Comparison of ENCODE assay signal across 19 mouse cellular contexts in genomic region chr7:110955576-110955975, GRCm38 (mm10). TPM values are rescaled to one million over a fixed set of nuclear protein-coding genes. Genes with fewer than 3 reads are reported as not detected.
DNase-seq lines count a peak whose midpoint lies in the region; ATAC-seq and TF ChIP-seq lines count a peak whose summit lies in the region.
"Had no signal": no experiment of that assay in that cellular context is flagged by ENCODE, and none has a peak within 500 bp of the region (broad histone marks: within the 10 kb centered on the region; RNA-seq: fewer than 3 reads in every experiment).

No protein-coding gene starts in this region.

- no peak overlapping the region for H3K4me2 ChIP-seq in hindbrain, embryonic 16.5 days (ENCODE audit: low read length)
- H3K4me2 ChIP-seq in hindbrain, postnatal 0 days (ENCODE audit: low read depth, low read length), result no peak overlapping the region
- H3K4me2 ChIP-seq: embryonic facial prominence, embryonic 13.5 days; forebrain, embryonic 13.5 days; heart, embryonic 12.5 days; hindbrain, embryonic 12.5 days had no signal

- H3K27me3 ChIP-seq in hindbrain, embryonic 16.5 days (replicated peaks; ENCODE audit: control insufficient read depth, insufficient read depth, low read length), result no peaks in the 10 kb centered on the region
- H3K27me3 ChIP-seq in hindbrain, postnatal 0 days (ENCODE audit: insufficient read depth, low read length), result no peaks in the 10 kb centered on the region
- no peaks in the 10 kb centered on the region for H3K27me3 ChIP-seq in thymus, adult 2 months (ENCODE audit: control insufficient read depth, insufficient read depth, low read length)
- H3K27me3 ChIP-seq: embryonic facial prominence, embryonic 13.5 days; forebrain, embryonic 13.5 days; heart, embryonic 12.5 days; hindbrain, embryonic 12.5 days; Patski had no signal

- H3K9me3 ChIP-seq in hindbrain, embryonic 16.5 days (ENCODE audit: control insufficient read depth, low read length), result no peaks in the 10 kb centered on the region
- no peaks in the 10 kb centered on the region for H3K9me3 ChIP-seq in hindbrain, postnatal 0 days (ENCODE audit: low read length)
- H3K9me3 ChIP-seq: embryonic facial prominence, embryonic 13.5 days; forebrain, embryonic 13.5 days; heart, embryonic 12.5 days; hindbrain, embryonic 12.5 days had no signal

- no peak overlapping the region for H3K27ac ChIP-seq in hindbrain, embryonic 16.5 days (ENCODE audit: low read depth, low read length)
- no peak overlapping the region for H3K27ac ChIP-seq in hindbrain, postnatal 0 days
- peak overlapping the region; percentile 72; the same call in 1 of the 2 replicates for H3K27ac ChIP-seq in thymus, adult 2 months (ENCODE audit: control insufficient read depth, insufficient read depth, low read length)
- H3K27ac ChIP-seq: embryonic facial prominence, embryonic 13.5 days; forebrain, embryonic 13.5 days; hindbrain, embryonic 12.5 days had no signal

- TF ChIP-seq POLR2A in thymus, adult 2 months (IDR thresholded peaks at IDR 0.05; ENCODE audit: control insufficient read depth, extremely low read depth, insufficient read depth, low read length, poor library complexity), result no peak

- no peaks in the 10 kb centered on the region for H3K36me3 ChIP-seq in hindbrain, embryonic 16.5 days (ENCODE audit: control insufficient read depth, insufficient read depth, low read length)
- no peaks in the 10 kb centered on the region for H3K36me3 ChIP-seq in hindbrain, postnatal 0 days (ENCODE audit: insufficient read depth, low read length)
- H3K36me3 ChIP-seq in thymus, adult 2 months (ENCODE audit: control insufficient read depth, insufficient read depth, low read length), result no peaks in the 10 kb centered on the region
- H3K36me3 ChIP-seq: embryonic facial prominence, embryonic 13.5 days; heart, embryonic 12.5 days; hindbrain, embryonic 12.5 days had no signal

- H3K4me1 ChIP-seq in hindbrain, embryonic 16.5 days (ENCODE audit: control insufficient read depth, insufficient read depth, low read depth, low read length), result no peaks in the 10 kb centered on the region
- no peaks in the 10 kb centered on the region for H3K4me1 ChIP-seq in hindbrain, postnatal 0 days (ENCODE audit: insufficient read depth, low read length)
- H3K4me1 ChIP-seq in thymus, adult 2 months (replicated peaks; ENCODE audit: control insufficient read depth, insufficient read depth, low read length), result peaks cover 38% of the 10 kb centered on the region
- H3K4me1 ChIP-seq: embryonic facial prominence, embryonic 13.5 days; forebrain, embryonic 13.5 days; hindbrain, embryonic 12.5 days had no signal

- 72% methylated on average over 2 of the region's 2 CpGs for WGBS in hindbrain, embryonic 16.5 days
- WGBS in hindbrain, postnatal 0 days, result 68% methylated on average over 2 of the region's 2 CpGs
- WGBS in thymus, adult 2 months, result 34% methylated on average over 2 of the region's 2 CpGs

- DNase-seq in hindbrain, postnatal 0 days (ENCODE audit: low spot score), result no peak
- DNase-seq in thymus, adult 2 months, result no peak
- no peak for DNase-seq in thymus, postnatal 14 days
- peak; percentile 67 for DNase-seq in skeletal muscle tissue, adult 2 months (ENCODE audit: low read depth, low spot score)
- no peak for DNase-seq in lung, postnatal 10 days
- no peak for DNase-seq in layer of hippocampus, postnatal 14 days (ENCODE audit: low spot score in 2 of 2)
- DNase-seq: cerebellum, adult 11-12 months; cerebellum, adult 9-10 months; cerebellum, postnatal 25 days; forebrain, postnatal 0 days; heart, postnatal 36 days had no signal

- ATAC-seq in hindbrain, embryonic 16.5 days, result no peak
- ATAC-seq in hindbrain, postnatal 0 days, result no peak
- peak; percentile 29 to 34; a peak in 2 of 4 replicates for ATAC-seq in hematopoietic stem cell, adult 5-6 weeks (replicated peaks in 1 of 2; ENCODE audit: insufficient read depth in 1 of 2, low FRiP score in 2 of 2, low TSS enrichment in 1 of 2, low read depth in 1 of 2, poor library complexity in 2 of 2, severe bottlenecking in 2 of 2)
- ATAC-seq: forebrain, embryonic 13.5 days; forebrain, postnatal 0 days; Patski had no signal

- H3K9ac ChIP-seq in hindbrain, embryonic 16.5 days (ENCODE audit: low read depth, low read length), result peak overlapping the region; percentile 13; the same call in 1 of the 2 replicates
- H3K9ac ChIP-seq in hindbrain, postnatal 0 days (replicated peaks; ENCODE audit: low read length), result no peak overlapping the region
- H3K9ac ChIP-seq: embryonic facial prominence, embryonic 13.5 days; forebrain, embryonic 13.5 days; forebrain, postnatal 0 days; heart, embryonic 12.5 days; hindbrain, embryonic 12.5 days had no signal

- TF ChIP-seq CTCF in hindbrain, postnatal 0 days (IDR thresholded peaks at IDR 0.05; ENCODE audit: low read depth), result no peak
- no peak for TF ChIP-seq CTCF in thymus, adult 2 months (IDR thresholded peaks at IDR 0.05; ENCODE audit: borderline replicate concordance, control insufficient read depth, extremely low read depth, insufficient read depth, low read length, poor library complexity)

- H3K4me3 ChIP-seq in hindbrain, embryonic 16.5 days (ENCODE audit: low read length), result no peak overlapping the region
- no peak overlapping the region for H3K4me3 ChIP-seq in hindbrain, postnatal 0 days (ENCODE audit: low read length)
- no peak overlapping the region for H3K4me3 ChIP-seq in thymus, adult 2 months (ENCODE audit: control insufficient read depth, insufficient read depth, low read length)
- H3K4me3 ChIP-seq: embryonic facial prominence, embryonic 13.5 days; forebrain, embryonic 13.5 days; heart, adult 2 months; heart, embryonic 12.5 days; hindbrain, embryonic 12.5 days had no signal

RNA-seq across cellular contexts. Expression of gene Mrvi1, which starts 26.7 kb away (rescaled TPM):
- 1.0 and 1.3 TPM in 2 replicates for polyA plus RNA-seq in hindbrain, embryonic 16.5 days (2015; fragmentation: Nextera tagmentation; extraction: Ambion mirVana)
- 1.8 and 3.3 TPM in 2 replicates for total RNA-seq in hindbrain, postnatal 0 days (2014; rRNA removed)
- polyA plus RNA-seq in hindbrain, postnatal 0 days (2015; fragmentation: Nextera tagmentation; extraction: Ambion mirVana), result 0.78 and 0.95 TPM in 2 replicates
- polyA plus RNA-seq in thymus, adult 2 months (2012; rRNA removed), result 3.2 and 4.2 TPM in 2 replicates
- 1.5 and 2.3 TPM in 2 replicates for total RNA-seq in hematopoietic stem cell, adult 5-6 weeks (2017)
- total RNA-seq in layer of hippocampus, postnatal 14 days (2021), result 1 to 10 TPM; 1.5 to 2.3 TPM

Comparison
In these comparisons a context has a peak if more than half of its experiments do, and no peak if none do; other contexts are left out.
1. ATAC-seq: peak in hematopoietic stem cell, adult 5-6 weeks (2 of 2); none in hindbrain, embryonic 16.5 days (single experiment) and hindbrain, postnatal 0 days (single experiment).